Mouse (Mus musculus): ENCODE results near the gene Creb3l1.

DNA sequence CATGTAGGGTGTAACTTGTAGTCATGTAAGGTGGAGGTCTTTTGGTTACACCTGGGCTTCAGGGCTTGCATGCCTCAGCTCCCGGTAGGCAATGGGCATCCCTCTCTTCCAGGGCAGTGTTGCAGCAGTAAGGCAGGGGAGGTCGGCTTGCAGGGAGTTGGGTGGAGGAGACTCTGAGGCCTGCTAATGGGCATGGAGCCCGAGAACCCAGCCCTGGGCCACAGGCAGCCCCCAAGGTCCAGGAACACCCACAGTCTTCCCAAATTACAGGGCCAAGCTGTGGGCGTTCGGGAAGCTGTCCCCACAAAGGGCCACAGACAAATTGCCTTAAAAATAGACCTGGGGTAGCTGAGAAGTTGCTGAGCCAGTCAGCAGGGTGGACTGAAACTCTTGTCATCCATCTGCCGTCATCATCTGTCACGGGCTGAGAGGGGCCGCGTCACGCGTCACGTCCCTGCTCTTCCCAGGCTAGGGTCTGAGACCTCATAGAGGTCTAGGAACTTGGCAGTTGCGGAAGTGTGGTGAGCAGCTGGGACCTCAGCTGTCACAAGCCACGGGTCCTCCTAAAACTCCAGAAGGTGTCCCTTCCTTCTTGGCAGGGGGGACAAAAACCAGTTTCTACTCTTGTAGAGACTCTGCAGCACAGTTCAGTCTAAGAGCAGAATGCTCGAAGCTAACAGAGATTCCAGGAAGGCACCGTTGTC, 26.2 kb downstream of the Creb3l1 start:
- TF ChIP-seq CTCF (IDR thresholded peaks at IDR 0.05; ENCODE audit: low read depth): no peak
- no peak for TF ChIP-seq EP300 (IDR thresholded peaks at IDR 0.05; ENCODE audit: low read depth)

All from liver, embryonic 14.5 days (tissue).